Mouse (Mus musculus) liver, postnatal 0 days (tissue): ENCODE data around the gene Omp. TPM values are rescaled to one million over a fixed set of nuclear protein-coding genes. Genes with fewer than 3 reads are reported as not detected.
A peak's percentile ranks its signal among the peaks of the same experiment; 100 is the strongest.

Experiments used
- ATAC-seq: fragments of 200-750 bp; cut with Nextera tagmentation; 2 replicates; pipeline ENCODE4 v1.8.0; 2017; ENCODE audit warnings: mild to moderate bottlenecking, moderate library complexity
- DNase-seq: peaks from one replicate; pipeline ENCODE4 v3.0.0-alpha.2; 2016
- H3K27ac ChIP-seq: fragments of 300-500 bp; sonication (generic); 2 replicates; pipeline ENCODE4 v1.5.1; 2014; ENCODE audit warnings: antibody characterized with exemption, moderate library complexity, mild to moderate bottlenecking, low read depth
- H3K27me3 ChIP-seq: fragments of 300-500 bp; sonication (generic); 2 replicates; pipeline ENCODE4 v1.6.1; 2014; ENCODE audit warnings: low read length, control low read depth, mixed read lengths; ENCODE audit not compliant: insufficient read depth
- H3K36me3 ChIP-seq: fragments of 300-500 bp; sonication (generic); replicated peaks from 2 replicates; pipeline ENCODE4 v1.6.1; 2014; ENCODE audit warnings: mild to moderate bottlenecking, control low read depth, low read length, moderate library complexity, mixed read lengths; ENCODE audit not compliant: insufficient read depth
- H3K4me1 ChIP-seq: fragments of 300-500 bp; sonication (generic); 2 replicates; pipeline ENCODE4 v1.6.1; 2014; ENCODE audit warnings: antibody characterized with exemption, mild to moderate bottlenecking, control low read depth; ENCODE audit not compliant: insufficient read depth
- H3K4me2 ChIP-seq: fragments of 300-500 bp; sonication (generic); 2 replicates; pipeline ENCODE4 v1.6.1; 2014; ENCODE audit warnings: low read depth, mild to moderate bottlenecking, low read length, moderate library complexity, mixed read lengths
- H3K4me3 ChIP-seq: fragments of 300-500 bp; sonication (generic); 2 replicates; pipeline ENCODE4 v1.5.1; 2014; ENCODE audit warnings: low read depth, low read length
- H3K9ac ChIP-seq: fragments of 300-500 bp; sonication (generic); replicated peaks from 2 replicates; pipeline ENCODE4 v1.6.1; 2014; ENCODE audit warnings: mild to moderate bottlenecking, moderate library complexity
- H3K9me3 ChIP-seq: fragments of 300-500 bp; sonication (generic); 2 replicates; pipeline ENCODE4 v1.6.1; 2016; ENCODE audit warnings: mild to moderate bottlenecking, control low read depth, low read length, mixed read lengths
- CTCF ChIP-seq: sonication (generic); IDR thresholded peaks from 2 replicates; pipeline ENCODE4 v1.5.1; 2016; ENCODE audit warnings: antibody characterized with exemption, low read depth
- EP300 ChIP-seq: IDR thresholded peaks from 2 replicates; pipeline ENCODE4 v1.6.1; 2016; ENCODE audit warnings: antibody characterized with exemption, low read depth, mild to moderate bottlenecking
- WGBS: fragments of 180-500 bp; shearing (Covaris S2); extraction: QIAGEN DNeasy Blood & Tissue Kit; methylation state at CpG from one replicate; pipeline ENCODE4 v1.1.7; 2014; ENCODE audit not compliant: insufficient replicate concordance; 5-methylcytosine and 5-hydroxymethylcytosine counted together
- polyA plus RNA-seq: library from polyadenylated mRNA; unstranded; fragments of >200 nt; fragmentation: Nextera tagmentation; extraction: Ambion mirVana; gene quantifications from 2 replicates; pipeline ENCODE4 v1.2.1, GENCODE M21; 2015

Gene Omp
- polyA plus RNA-seq, 1 experiment from 2014 or later, result 0.23 TPM

DNA sequence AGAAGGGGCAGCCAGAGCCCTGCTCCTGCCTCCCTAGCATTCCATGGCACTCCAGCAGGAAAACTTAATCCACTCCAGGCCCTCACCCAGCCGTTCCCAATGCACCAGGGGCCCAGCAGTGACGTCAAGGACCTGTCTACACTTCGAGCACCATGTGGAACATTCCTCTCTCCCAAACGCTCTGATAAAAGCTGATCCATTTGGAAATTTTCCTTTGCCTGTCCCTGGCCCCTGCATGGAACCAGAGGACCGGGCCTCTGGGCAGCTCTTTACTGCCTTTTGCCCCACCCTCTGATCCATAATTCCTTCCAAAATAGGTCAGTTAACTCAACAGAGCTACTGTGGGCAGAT is 41.4 kb downstream of the Omp start:
- no peak overlapping the region for H3K4me3 ChIP-seq
- H3K4me1 ChIP-seq, result peaks cover 24% of the 10 kb centered on the region
- TF ChIP-seq EP300 (no peak), CTCF (no peak)
- DNase-seq, result no peak
- H3K4me2 ChIP-seq, result 0 out of 2 replicates have a peak overlapping the region, but pooled peaks have one; percentile 44
- 53% methylated on average over 5 of the region's 5 CpGs for WGBS
- H3K27ac ChIP-seq, result peak overlapping the region; percentile 89
- no peak for ATAC-seq
- H3K9me3 ChIP-seq, result no peaks in the 10 kb centered on the region
- no peaks in the 10 kb centered on the region for H3K27me3 ChIP-seq
- H3K9ac ChIP-seq, result no peak overlapping the region; the same call in 1 of the 2 replicates
- H3K36me3 ChIP-seq, result 0 out of 2 replicates have a peak, but pooled peaks cover 2% of the 10 kb centered on the region

GRCm38 (mm10) chr7:98103002-98103941 is 42.0 kb downstream of the Omp start:
- Histone ChIP-seq H3K36me3 (0 out of 2 replicates have a peak, but pooled peaks cover 4% of the 10 kb centered on the region), H3K9ac (peak overlapping the region; percentile 54), H3K4me1 (peaks cover 24% of the 10 kb centered on the region), H3K27me3 (no peaks in the 10 kb centered on the region), H3K27ac (peak overlapping the region; percentile 89), H3K4me2 (peak overlapping the region; percentile 72), H3K9me3 (no peaks in the 10 kb centered on the region), H3K4me3 (peak overlapping the region; percentile 34)
- ATAC-seq, result peak; percentile 37
- DNase-seq, result peak; percentile 89
- 11% methylated on average over 26 of the region's 26 CpGs for WGBS
- TF ChIP-seq CTCF (peak; percentile 86), EP300 (no peak)

GRCm38 (mm10) chr7:98102488-98102887 is 42.8 kb downstream of the Omp start:
- Histone ChIP-seq H3K36me3 (0 out of 2 replicates have a peak, but pooled peaks cover 6% of the 10 kb centered on the region), H3K27ac (peak overlapping the region; percentile 72; the same call in 1 of the 2 replicates), H3K9ac (no peak overlapping the region), H3K4me1 (peaks cover 24% of the 10 kb centered on the region), H3K27me3 (no peaks in the 10 kb centered on the region), H3K4me2 (peak overlapping the region; percentile 72; the same call in 1 of the 2 replicates), H3K4me3 (no peak overlapping the region), H3K9me3 (no peaks in the 10 kb centered on the region)
- no peak for DNase-seq
- WGBS, result 88% methylated on average over 11 of the region's 11 CpGs
- TF ChIP-seq CTCF (no peak), EP300 (no peak)
- ATAC-seq, result no peak

- TF ChIP-seq EP300, result no peak
- no peak overlapping the region for H3K4me2 ChIP-seq
- H3K4me1 ChIP-seq, result 0 out of 2 replicates have a peak, but pooled peaks cover under 1% of the 10 kb centered on the region
- 91% methylated on average over 8 of the region's 8 CpGs for WGBS
- no peak overlapping the region for H3K4me3 ChIP-seq
- H3K27ac ChIP-seq, result no peak overlapping the region
- H3K9me3 ChIP-seq, result no peaks in the 10 kb centered on the region
- H3K36me3 ChIP-seq, result 0 out of 2 replicates have a peak, but pooled peaks cover 10% of the 10 kb centered on the region
- DNase-seq (no peak), ATAC-seq (no peak)
- no peak overlapping the region for H3K9ac ChIP-seq
- no peaks in the 10 kb centered on the region for H3K27me3 ChIP-seq
These were observed 47.7 kb downstream of the Omp start for GRCm38 (mm10) chr7:98097557-98097956.

- no peaks in the 10 kb centered on the region for H3K9me3 ChIP-seq
- H3K4me3 ChIP-seq, result no peak overlapping the region
- H3K4me2 ChIP-seq, result no peak overlapping the region
- TF ChIP-seq EP300, result no peak
- TF ChIP-seq CTCF, result no peak
- WGBS, result 76% methylated on average over 4 of the region's 4 CpGs
- no peak overlapping the region for H3K27ac ChIP-seq
- H3K9ac ChIP-seq, result no peak overlapping the region
- 0 out of 2 replicates have a peak, but pooled peaks cover 10% of the 10 kb centered on the region for H3K36me3 ChIP-seq
- no peaks in the 10 kb centered on the region for H3K27me3 ChIP-seq
- no peaks in the 10 kb centered on the region for H3K4me1 ChIP-seq
- DNase-seq (no peak), ATAC-seq (no peak)
These were observed 49.5 kb downstream of the Omp start for GRCm38 (mm10) chr7:98095852-98096251.

Other genes starting within 250 kb of the Omp start
- gene Gdpd4, start 225.5 kb downstream of the Omp start, polyA plus RNA-seq, result not detected in 2 replicates
- gene Myo7a, start 26.0 kb downstream of the Omp start, polyA plus RNA-seq, result 6.5 and 7.6 TPM in 2 replicates
- gene Capn5, start 32.8 kb upstream of the Omp start, polyA plus RNA-seq, result 4.4 and 4.5 TPM in 2 replicates
- 0.05 TPM in 2 replicates for gene B3gnt6, start 54.0 kb upstream of the Omp start, polyA plus RNA-seq
- gene Acer3, start 175.7 kb upstream of the Omp start, polyA plus RNA-seq, result 18.7 and 19.4 TPM in 2 replicates
- 8.3 and 18.9 TPM in 2 replicates for gene Tsku, start 215.8 kb upstream of the Omp start, polyA plus RNA-seq